Mouse (Mus musculus) lung, postnatal 0 days (tissue): ENCODE results near the gene Itgb2.

Experiments
- CTCF ChIP-seq: IDR thresholded peaks from 2 replicates; pipeline ENCODE4 v1.5.1; 2016; ENCODE audit warnings: antibody characterized with exemption, mild to moderate bottlenecking
- EP300 ChIP-seq: IDR thresholded peaks from 2 replicates; pipeline ENCODE4 v1.6.1; 2016; ENCODE audit warnings: antibody characterized with exemption, mild to moderate bottlenecking, control low read depth

- TF ChIP-seq EP300: no peak
- TF ChIP-seq CTCF: no peak
Measured at GRCm38 (mm10) chr10:77507779-77508178, 22.3 kb upstream of the Itgb2 start.
